Mouse (Mus musculus): ENCODE measurements around the gene Slco6c1.
A peak's percentile ranks its signal among the peaks of the same experiment; 100 is the strongest.

The Slco6c1 gene

DNA sequence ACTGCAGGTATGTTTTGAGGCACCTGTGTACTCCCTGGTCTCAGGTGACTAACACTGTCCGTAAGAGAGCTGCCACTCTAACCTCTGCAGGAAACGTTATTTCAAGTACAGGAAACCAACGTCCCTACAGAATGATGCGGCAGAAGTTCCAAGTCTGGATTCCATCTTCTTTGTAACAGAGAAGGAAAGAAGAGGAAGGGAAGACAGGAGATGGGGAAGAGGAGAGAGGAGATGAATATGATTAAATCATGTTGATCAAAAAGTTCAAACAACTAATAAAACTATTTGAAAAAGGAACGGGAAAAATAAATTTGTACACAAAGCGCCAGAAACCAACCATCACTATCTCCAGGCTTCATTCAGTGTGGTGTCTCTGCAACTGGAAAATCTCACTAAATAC lies at the start of gene Slco6c1:
TSS of gene Slco6c1 (minus strand) at position 101 of the 400 bp plus-strand sequence.
- no peak for DNase-seq

DNA sequence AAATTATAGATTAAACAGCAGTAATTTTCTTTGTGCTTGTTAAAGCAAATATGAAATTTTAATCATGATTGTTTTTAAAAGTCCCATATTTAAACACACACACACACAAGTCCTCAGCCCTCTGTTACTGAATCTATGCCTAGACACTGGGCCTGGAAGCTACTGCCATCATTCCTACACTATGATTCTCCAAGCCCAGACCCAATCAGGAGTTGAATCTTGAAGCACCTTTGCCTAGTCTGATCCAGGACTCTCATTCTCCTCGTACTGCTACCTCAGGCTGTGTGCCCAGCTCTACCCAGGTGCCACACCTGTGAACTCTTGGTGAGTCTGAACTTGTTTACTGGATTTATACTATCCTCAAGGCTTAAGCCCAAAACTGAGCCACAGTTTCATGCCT lies 89.1 kb downstream of the Slco6c1 start:
- DNase-seq = no peak

DNA sequence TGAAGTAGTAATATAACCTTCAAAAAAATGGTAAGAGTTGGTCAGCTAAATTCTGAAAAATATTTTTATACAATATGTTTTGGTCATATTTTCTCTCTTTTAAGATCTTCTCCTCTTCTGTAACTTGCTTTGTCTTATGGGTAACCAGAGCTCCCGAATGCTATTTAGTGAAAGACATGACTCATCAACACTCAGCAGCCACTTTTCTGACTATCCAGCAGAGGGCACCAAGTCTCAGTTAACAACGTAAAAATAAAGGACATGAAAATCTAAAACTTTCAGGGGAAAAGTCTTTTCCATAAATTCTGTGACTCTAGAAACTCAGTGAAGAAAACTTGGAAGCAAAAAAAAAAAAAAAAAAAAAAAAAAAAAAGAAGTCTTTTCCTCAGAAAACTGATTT lies 89.6 kb downstream of the Slco6c1 start:
- peak; percentile 34 for DNase-seq

DNA sequence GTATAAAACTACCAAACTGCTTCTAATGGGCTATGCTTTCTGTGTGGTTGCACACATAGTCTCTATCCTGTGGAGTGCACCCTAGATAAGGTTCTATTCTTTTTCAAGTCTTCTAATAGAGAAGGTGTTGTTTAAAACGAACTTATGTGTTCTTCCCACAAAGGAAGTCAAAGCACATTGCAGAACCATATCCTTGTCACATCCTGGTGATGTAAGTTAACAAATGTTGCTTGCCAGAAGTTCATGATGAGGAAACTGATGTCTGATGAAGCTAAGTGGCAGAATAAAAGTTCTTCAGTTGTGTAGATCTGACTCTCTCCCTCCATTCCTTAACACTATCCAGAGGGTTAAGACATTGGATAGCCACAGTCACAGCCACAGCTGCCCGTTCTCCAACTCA lies 90.1 kb downstream of the Slco6c1 start:
- no peak for DNase-seq

DNA sequence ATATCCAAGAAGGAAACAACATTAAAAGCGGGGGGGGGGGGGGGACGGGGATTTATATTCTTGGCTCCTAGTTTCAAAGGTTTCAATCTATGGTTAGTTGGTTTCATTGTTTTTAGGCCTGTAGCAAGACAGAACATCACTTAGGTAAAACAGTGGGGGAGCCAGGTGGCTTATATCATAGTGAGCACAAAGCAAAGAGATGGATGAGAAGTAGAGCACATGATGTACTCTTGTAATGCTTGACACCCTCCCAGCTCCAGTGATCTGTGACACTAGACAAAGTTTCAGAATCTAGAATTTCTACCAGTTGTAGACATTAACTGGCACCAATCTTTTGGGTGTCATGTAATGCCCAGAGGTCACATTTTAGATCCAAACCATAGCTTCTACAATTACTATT lies 106.7 kb downstream of the Slco6c1 start:
- no peak for DNase-seq

DNA sequence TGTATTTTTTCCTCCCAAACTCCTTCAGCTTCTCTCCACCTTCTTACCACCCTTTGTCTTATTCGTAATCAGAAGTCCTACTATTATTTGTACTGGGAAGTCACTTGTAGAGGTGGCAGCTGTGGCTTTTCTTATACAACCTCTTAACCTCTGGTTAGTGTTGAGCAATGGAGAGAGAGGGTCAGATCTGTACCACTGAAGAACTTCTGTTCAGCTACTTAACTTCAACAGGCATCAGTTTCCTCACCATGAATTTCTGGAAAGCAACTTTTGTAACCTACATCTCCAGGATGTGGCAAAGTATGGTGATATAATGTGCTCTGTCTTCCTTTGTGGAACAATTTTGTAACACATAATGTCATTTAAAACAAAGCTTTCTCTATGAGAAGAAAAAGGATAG lies 108.7 kb downstream of the Slco6c1 start:
- DNase-seq = no peak

DNA sequence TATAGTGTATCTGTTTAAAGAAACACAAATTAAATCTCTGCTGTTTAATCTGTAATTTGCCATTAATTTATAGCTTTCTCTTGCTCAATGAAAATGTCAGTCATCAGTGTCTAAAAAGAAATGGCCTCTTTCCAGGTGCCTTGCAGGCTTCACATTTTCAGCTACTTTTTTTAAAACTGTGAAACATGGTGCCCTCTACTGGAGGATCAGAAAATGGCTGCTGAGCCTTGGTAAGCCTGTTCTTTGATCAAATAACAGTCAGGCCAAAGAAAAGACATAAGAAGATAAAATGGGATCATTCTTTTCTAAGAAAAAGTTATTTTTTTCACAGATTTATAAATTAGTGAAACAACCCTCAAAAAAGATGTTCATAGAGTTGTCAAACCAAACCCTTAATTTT lies 109.1 kb downstream of the Slco6c1 start:
- DNase-seq = peak; percentile 52

All from right cerebral cortex, adult 18-20 months (tissue).